Mouse (Mus musculus) CD8-positive naive resting alpha-beta T cell, adult 57 days (primary cell): ENCODE results near the gene Elovl6. TPM values are rescaled to one million over a fixed set of nuclear protein-coding genes. Genes with fewer than 3 reads are reported as not detected.

Source experiments
- total RNA-seq: library from RNA; stranded (reverse); gene quantifications from one replicate; pipeline ENCODE4 v1.2.4, GENCODE M21; 2023

The Elovl6 gene
- total RNA-seq: 7.4 TPM

DNA sequence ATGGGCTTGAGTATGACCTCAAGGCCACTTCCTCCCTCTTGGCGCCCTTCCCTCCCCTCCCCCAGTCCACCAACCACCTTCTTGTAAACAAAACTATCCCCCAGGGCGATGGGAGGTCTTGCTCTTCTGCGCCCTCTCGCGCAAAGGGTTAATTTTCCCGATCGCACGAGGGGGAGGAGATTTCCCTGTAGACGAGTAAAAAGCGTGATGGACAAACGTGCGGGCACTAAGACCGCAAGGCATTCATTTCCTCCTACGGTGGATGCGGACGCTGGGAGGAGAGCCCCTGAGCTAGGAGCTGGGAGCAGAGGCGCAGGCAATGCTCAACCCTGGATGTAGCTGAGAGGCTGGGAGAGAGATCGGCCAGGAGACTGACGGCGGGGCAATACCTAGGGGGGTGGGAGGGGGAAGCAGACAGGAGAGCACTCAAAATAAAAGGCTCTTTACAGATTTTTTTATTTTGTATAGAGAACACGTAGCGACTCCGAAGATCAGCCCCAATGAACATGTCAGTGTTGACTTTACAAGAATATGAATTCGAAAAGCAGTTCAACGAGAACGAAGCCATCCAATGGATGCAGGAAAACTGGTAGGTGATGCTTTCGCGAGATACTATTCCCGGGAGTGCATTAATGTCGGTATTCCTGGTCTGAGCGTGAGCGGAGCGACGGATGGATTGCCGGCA is at the start of gene Elovl6:
Gene Elovl6 (plus strand): TSS at position 176 of the 685 bp plus-strand sequence.

Other genes starting within 250 kb of the Elovl6 start
- gene Enpep, start 199.6 kb upstream of the Elovl6 start, total RNA-seq: not detected
- gene Egf, start 223.0 kb downstream of the Elovl6 start, total RNA-seq: 4.1 TPM